In the genomic region with DNA sequence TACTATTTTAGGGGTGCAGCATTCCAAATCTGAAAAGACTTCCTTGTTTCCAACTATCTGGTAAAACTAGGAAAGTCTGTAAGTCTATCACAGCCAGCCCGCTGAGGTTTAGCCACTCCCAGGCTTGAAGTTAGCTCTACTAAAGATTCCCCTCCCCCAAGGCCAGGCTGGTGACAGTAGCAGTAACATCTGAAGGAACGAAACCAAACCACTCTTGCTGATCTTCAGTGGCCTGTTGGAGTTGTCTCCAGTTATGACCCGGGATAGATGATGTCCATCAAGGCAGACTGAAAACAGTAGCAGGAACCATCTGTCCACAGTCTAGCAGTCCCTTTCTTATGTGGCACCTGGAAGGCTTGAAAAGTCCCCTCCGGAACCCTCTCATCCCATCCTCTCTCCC, we compare ENCODE assay signal across 9 mouse cellular contexts. TPM values are rescaled to one million over a fixed set of nuclear protein-coding genes. Genes with fewer than 3 reads are reported as not detected.
DNase-seq lines count a peak whose midpoint lies in the region; ATAC-seq and TF ChIP-seq lines count a peak whose summit lies in the region.
"Had no signal": no experiment of that assay in that cellular context is flagged by ENCODE, and none has a peak within 500 bp of the region (broad histone marks: within the 10 kb centered on the region; RNA-seq: fewer than 3 reads in every experiment).

No protein-coding gene starts in this region.

- H3K27ac ChIP-seq in forebrain, embryonic 11.5 days (ENCODE audit: low read depth, low read length), result no peak overlapping the region
- no peak overlapping the region for H3K27ac ChIP-seq in forebrain, postnatal 0 days (ENCODE audit: low read depth, low read length)
- no peak overlapping the region for H3K27ac ChIP-seq in neural tube, embryonic 15.5 days (replicated peaks)
- no peak overlapping the region for H3K27ac ChIP-seq in intestine, embryonic 14.5 days (ENCODE audit: low read depth)
- H3K27ac ChIP-seq in stomach, embryonic 15.5 days, result no peak overlapping the region

- H3K4me1 ChIP-seq in forebrain, embryonic 11.5 days (replicated peaks; ENCODE audit: control insufficient read depth, insufficient read depth, low read length), result 0 out of 2 replicates have a peak, but pooled peaks cover 2% of the 10 kb centered on the region
- H3K4me1 ChIP-seq in forebrain, postnatal 0 days (ENCODE audit: insufficient read depth), result no peaks in the 10 kb centered on the region
- H3K4me1 ChIP-seq in neural tube, embryonic 15.5 days, result no peaks in the 10 kb centered on the region
- no peaks in the 10 kb centered on the region; the same call in 1 of the 2 replicates for H3K4me1 ChIP-seq in intestine, embryonic 14.5 days (replicated peaks; ENCODE audit: control insufficient read depth, insufficient read depth, low read length)
- H3K4me1 ChIP-seq in stomach, embryonic 15.5 days, result no peaks in the 10 kb centered on the region

- no peak for ATAC-seq in forebrain, embryonic 11.5 days (replicated peaks; ENCODE audit: low FRiP score)
- no peak for ATAC-seq in forebrain, postnatal 0 days
- ATAC-seq in neural tube, embryonic 15.5 days (ENCODE audit: low FRiP score), result no peak
- no peak for ATAC-seq in intestine, embryonic 14.5 days (replicated peaks; ENCODE audit: low FRiP score, low TSS enrichment, low read depth)
- ATAC-seq in stomach, embryonic 15.5 days (ENCODE audit: insufficient read depth, low FRiP score, low read depth), result no peak

- no peaks in the 10 kb centered on the region for H3K36me3 ChIP-seq in forebrain, embryonic 11.5 days (ENCODE audit: control insufficient read depth, insufficient read depth, low read length)
- no peaks in the 10 kb centered on the region for H3K36me3 ChIP-seq in forebrain, postnatal 0 days (ENCODE audit: insufficient read depth)
- H3K36me3 ChIP-seq in neural tube, embryonic 15.5 days, result no peaks in the 10 kb centered on the region
- no peaks in the 10 kb centered on the region for H3K36me3 ChIP-seq in intestine, embryonic 14.5 days (ENCODE audit: control insufficient read depth, insufficient read depth, low read length)
- no peaks in the 10 kb centered on the region for H3K36me3 ChIP-seq in stomach, embryonic 15.5 days

- H3K27me3 ChIP-seq in forebrain, embryonic 11.5 days (ENCODE audit: control insufficient read depth, insufficient read depth, low read length), result peaks cover 12% of the 10 kb centered on the region; the same call in 1 of the 2 replicates
- H3K27me3 ChIP-seq in forebrain, postnatal 0 days (ENCODE audit: insufficient read depth, low read length), result peaks cover 17% of the 10 kb centered on the region
- H3K27me3 ChIP-seq in neural tube, embryonic 15.5 days (replicated peaks), result peaks cover 13% of the 10 kb centered on the region
- H3K27me3 ChIP-seq in intestine, embryonic 14.5 days (replicated peaks; ENCODE audit: control insufficient read depth, insufficient read depth, low read length), result peaks cover 15% of the 10 kb centered on the region
- H3K27me3 ChIP-seq in stomach, embryonic 15.5 days (replicated peaks), result 0 out of 2 replicates have a peak, but pooled peaks cover 3% of the 10 kb centered on the region
- H3K27me3 ChIP-seq: Patski had no signal

- no peak for DNase-seq in forebrain, embryonic 11.5 days (ENCODE audit: low spot score)
- DNase-seq in forebrain, postnatal 0 days, result no peak
- DNase-seq in neural tube, embryonic 10.5 days (ENCODE audit: extremely low spot score, low spot score), result peak; percentile 32
- DNase-seq in intestine, embryonic 14.5 days (ENCODE audit: low spot score), result no peak
- DNase-seq in urinary bladder, adult 2 months (ENCODE audit: low spot score), result no peak
- no peak for DNase-seq in cerebellum, adult 9-10 months

- no peak overlapping the region for H3K4me3 ChIP-seq in forebrain, embryonic 11.5 days (ENCODE audit: low read depth, low read length)
- H3K4me3 ChIP-seq in forebrain, postnatal 0 days (ENCODE audit: low read depth, low read length), result no peak overlapping the region
- no peak overlapping the region for H3K4me3 ChIP-seq in neural tube, embryonic 15.5 days (replicated peaks)
- H3K4me3 ChIP-seq in intestine, embryonic 14.5 days (ENCODE audit: low read depth, low read length), result 0 out of 2 replicates have a peak overlapping the region, but pooled peaks have one; percentile 8
- H3K4me3 ChIP-seq in stomach, embryonic 15.5 days (replicated peaks), result 0 out of 2 replicates have a peak overlapping the region, but pooled peaks have one; percentile 1

- no peaks in the 10 kb centered on the region for H3K9me3 ChIP-seq in forebrain, embryonic 11.5 days (ENCODE audit: control insufficient read depth, low read length)
- H3K9me3 ChIP-seq in forebrain, postnatal 0 days (ENCODE audit: low read length), result no peaks in the 10 kb centered on the region
- no peaks in the 10 kb centered on the region for H3K9me3 ChIP-seq in neural tube, embryonic 15.5 days (replicated peaks)
- no peaks in the 10 kb centered on the region for H3K9me3 ChIP-seq in intestine, embryonic 14.5 days (ENCODE audit: control insufficient read depth, low read length)
- no peaks in the 10 kb centered on the region for H3K9me3 ChIP-seq in stomach, embryonic 15.5 days

- TF ChIP-seq CTCF in forebrain, postnatal 0 days (IDR thresholded peaks at IDR 0.05; ENCODE audit: low read depth), result no peak

- peak overlapping the region; percentile 20; the same call in 1 of the 2 replicates for H3K4me2 ChIP-seq in forebrain, embryonic 11.5 days (ENCODE audit: low read depth, low read length, severe bottlenecking)
- no peak overlapping the region for H3K4me2 ChIP-seq in forebrain, postnatal 0 days (ENCODE audit: low read depth)
- H3K4me2 ChIP-seq in neural tube, embryonic 15.5 days, result no peak overlapping the region
- peak overlapping the region; percentile 40 for H3K4me2 ChIP-seq in intestine, embryonic 14.5 days (ENCODE audit: low read length)
- peak overlapping the region; percentile 17; the same call in 1 of the 2 replicates for H3K4me2 ChIP-seq in stomach, embryonic 15.5 days

- 8% methylated on average over 4 of the region's 4 CpGs for WGBS in forebrain, embryonic 11.5 days
- WGBS in forebrain, postnatal 0 days, result 18% methylated on average over 4 of the region's 4 CpGs
- WGBS in neural tube, embryonic 15.5 days, result 19% methylated on average over 4 of the region's 4 CpGs
- WGBS in intestine, embryonic 14.5 days, result 12% methylated on average over 4 of the region's 4 CpGs
- 11% methylated on average over 4 of the region's 4 CpGs for WGBS in stomach, embryonic 15.5 days

- H3K9ac ChIP-seq in forebrain, embryonic 11.5 days (ENCODE audit: low read length), result no peak overlapping the region
- no peak overlapping the region for H3K9ac ChIP-seq in forebrain, postnatal 0 days
- H3K9ac ChIP-seq in neural tube, embryonic 15.5 days (replicated peaks), result no peak overlapping the region
- H3K9ac ChIP-seq in intestine, embryonic 14.5 days (ENCODE audit: low read length), result no peak overlapping the region
- no peak overlapping the region for H3K9ac ChIP-seq in stomach, embryonic 15.5 days

RNA-seq across cellular contexts. Expression of gene BC107364, which starts 24.8 kb away (rescaled TPM):
- not detected in 2 replicates for polyA plus RNA-seq in forebrain, embryonic 11.5 days (2014; fragmentation: Nextera tagmentation; extraction: Ambion mirVana)
- total RNA-seq in forebrain, postnatal 0 days (2014; rRNA removed), result not detected in 2 replicates
- polyA plus RNA-seq in forebrain, postnatal 0 days (2015; fragmentation: Nextera tagmentation; extraction: Ambion mirVana), result not detected in 2 replicates
- polyA plus RNA-seq in neural tube, embryonic 15.5 days (2015; fragmentation: Nextera tagmentation; extraction: Ambion mirVana), result not detected in 2 replicates
- not detected in 2 replicates for polyA plus RNA-seq in intestine, embryonic 14.5 days (2014; fragmentation: Nextera tagmentation; extraction: Ambion mirVana)
- 0.28 and 0.37 TPM in 2 replicates for polyA plus RNA-seq in stomach, embryonic 15.5 days (2015; fragmentation: Nextera tagmentation; extraction: Ambion mirVana)
- 0.15 and 0.29 TPM in 2 replicates for polyA plus RNA-seq in urinary bladder, adult 2 months (2012; rRNA removed)
- polyA plus RNA-seq: Patski had no signal

Comparison
In these comparisons a context has a peak if more than half of its experiments do, and no peak if none do; other contexts are left out.
1. H3K4me2 ChIP-seq: peak in forebrain, embryonic 11.5 days (single experiment), intestine, embryonic 14.5 days (single experiment) and stomach, embryonic 15.5 days (single experiment); none in forebrain, postnatal 0 days (single experiment) and neural tube, embryonic 15.5 days (single experiment).
2. H3K4me3 ChIP-seq: peak in intestine, embryonic 14.5 days (single experiment) and stomach, embryonic 15.5 days (single experiment); none in forebrain, embryonic 11.5 days (single experiment), forebrain, postnatal 0 days (single experiment) and neural tube, embryonic 15.5 days (single experiment).